Mouse (Mus musculus): Measurements from ENCODE around the gene Tmem87a. TPM values are rescaled to one million over a fixed set of nuclear protein-coding genes. Genes with fewer than 3 reads are reported as not detected.

Tmem87a gene
- polyA plus RNA-seq, 1 experiment from 2014 or later = 4.7 TPM

GRCm38 (mm10) chr2:120411096-120411628, 7.2 kb upstream of the Tmem87a start:
- H3K9me3 ChIP-seq (ENCODE audit: control insufficient read depth, low read length) = no peaks in the 10 kb centered on the region
- H3K27me3 ChIP-seq (ENCODE audit: control insufficient read depth, insufficient read depth, low read length) = no peaks in the 10 kb centered on the region
- DNase-seq (ENCODE audit: low spot score) (no peak), ATAC-seq (ENCODE audit: insufficient read depth, low FRiP score, low TSS enrichment) (no peak)
- no peak overlapping the region for H3K4me3 ChIP-seq (ENCODE audit: low read depth, low read length)
- H3K4me2 ChIP-seq (ENCODE audit: low read depth) = no peak overlapping the region
- WGBS = 87% methylated on average over 3 of the region's 3 CpGs
- no peaks in the 10 kb centered on the region for H3K4me1 ChIP-seq (ENCODE audit: control insufficient read depth, insufficient read depth, low read length)
- H3K27ac ChIP-seq (ENCODE audit: low read depth, low read length) = no peak overlapping the region
- no peaks in the 10 kb centered on the region for H3K36me3 ChIP-seq (ENCODE audit: control insufficient read depth, insufficient read depth, low read length)
- H3K9ac ChIP-seq (ENCODE audit: low read length) = no peak overlapping the region

DNA sequence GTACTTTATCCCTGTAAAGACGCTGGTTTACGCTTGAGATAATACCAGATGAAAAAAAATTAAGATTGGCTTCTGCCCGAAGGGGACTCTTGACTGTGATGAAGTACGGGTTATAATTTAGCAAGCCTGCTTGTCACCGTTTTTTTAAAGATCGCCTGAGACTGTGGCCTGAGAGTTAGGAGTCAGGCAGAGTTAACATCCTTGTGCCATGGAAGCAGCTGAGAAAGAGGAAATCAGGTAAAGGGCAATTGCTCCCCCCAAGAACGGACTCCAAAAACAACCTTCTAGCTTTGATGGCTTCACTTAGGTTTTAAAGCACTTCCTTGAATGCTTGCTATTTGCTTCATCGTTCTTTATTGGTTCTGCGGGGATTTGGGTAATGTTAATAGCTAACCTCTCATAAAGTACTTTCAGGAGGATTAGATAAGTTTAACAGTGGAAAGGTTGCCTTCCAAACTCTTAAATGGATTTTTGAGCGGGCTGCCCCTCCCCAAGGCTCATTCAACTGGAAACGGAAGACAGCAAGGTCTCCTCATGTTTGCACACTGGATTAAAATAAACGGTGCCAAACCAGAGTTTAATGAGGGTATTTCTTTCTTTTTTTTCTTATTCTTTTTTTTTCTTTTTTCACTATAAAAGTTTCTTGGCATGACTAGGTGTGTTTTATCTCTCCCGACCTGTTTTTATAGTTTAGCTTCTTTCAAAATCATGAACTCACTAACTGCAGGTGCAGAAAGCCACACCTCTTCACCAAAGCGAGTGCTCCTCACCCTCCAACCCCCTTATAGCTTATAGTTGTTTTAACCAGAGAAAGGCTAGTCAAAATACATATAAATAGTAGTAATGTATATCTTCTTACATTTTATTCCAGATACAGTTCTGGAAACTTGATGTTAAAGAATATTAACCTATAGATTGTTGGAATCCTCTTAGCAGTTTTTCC, 1.2 kb upstream of the Tmem87a start:
- Histone ChIP-seq H3K9me3 (ENCODE audit: control insufficient read depth, low read length) (no peaks in the 10 kb centered on the region), H3K4me3 (ENCODE audit: low read depth, low read length) (peak overlapping the region; percentile 48), H3K27me3 (ENCODE audit: control insufficient read depth, insufficient read depth, low read length) (no peaks in the 10 kb centered on the region), H3K4me2 (ENCODE audit: low read depth) (peak overlapping the region; percentile 80), H3K9ac (ENCODE audit: low read length) (peak overlapping the region; percentile 81), H3K4me1 (ENCODE audit: control insufficient read depth, insufficient read depth, low read length) (no peaks in the 10 kb centered on the region), H3K36me3 (ENCODE audit: control insufficient read depth, insufficient read depth, low read length) (no peaks in the 10 kb centered on the region), H3K27ac (ENCODE audit: low read depth, low read length) (peak overlapping the region; percentile 86; the same call in 1 of the 2 replicates)
- DNase-seq (ENCODE audit: low spot score) = no peak
- no peak for ATAC-seq (ENCODE audit: insufficient read depth, low FRiP score, low TSS enrichment)
- WGBS = 34% methylated on average over 14 of the region's 14 CpGs

GRCm38 (mm10) chr2:120403653-120403985, 294 bp downstream of the Tmem87a start, which contains the start of gene Ganc:
Gene Ganc, plus strand, starts transcription at chr2:120403896.
- H3K4me2 ChIP-seq (ENCODE audit: low read depth) = peak within 1 kb of the TSS; percentile 80
- H3K36me3 ChIP-seq (ENCODE audit: control insufficient read depth, insufficient read depth, low read length) = no peaks in the 10 kb centered on the region
- no peaks in the 10 kb centered on the region for H3K9me3 ChIP-seq (ENCODE audit: control insufficient read depth, low read length)
- peak within 1 kb of the TSS; percentile 48 for H3K4me3 ChIP-seq (ENCODE audit: low read depth, low read length)
- H3K9ac ChIP-seq (ENCODE audit: low read length) = peak within 1 kb of the TSS; percentile 81
- no peak for DNase-seq (ENCODE audit: low spot score)
- WGBS = under 1% methylated on average over 17 of the region's 17 CpGs
- H3K27me3 ChIP-seq (ENCODE audit: control insufficient read depth, insufficient read depth, low read length) = no peaks in the 10 kb centered on the region
- H3K27ac ChIP-seq (ENCODE audit: low read depth, low read length) = peak within 1 kb of the TSS; percentile 86
- peak; percentile 73 for ATAC-seq (ENCODE audit: insufficient read depth, low FRiP score, low TSS enrichment)
- no peaks in the 10 kb centered on the region for H3K4me1 ChIP-seq (ENCODE audit: control insufficient read depth, insufficient read depth, low read length)

DNA sequence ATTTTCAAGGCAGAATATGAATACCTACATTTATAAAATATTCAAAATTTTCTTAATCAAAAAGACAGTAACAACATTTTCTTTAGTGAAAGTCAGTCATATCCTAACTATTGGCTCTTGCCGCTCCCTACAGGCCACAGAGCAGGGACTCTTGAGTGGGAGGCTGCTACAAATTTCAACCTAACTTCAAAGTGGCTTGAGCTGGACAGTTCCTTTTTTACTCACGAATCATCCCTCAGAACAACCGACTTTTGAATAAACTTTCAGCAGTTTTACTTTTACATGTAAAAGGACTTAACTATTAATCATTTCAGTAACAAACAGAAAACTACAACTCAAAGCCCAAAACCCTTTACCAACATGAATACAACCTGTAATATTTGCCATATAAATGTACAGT, 1.1 kb downstream of the Tmem87a start:
- H3K4me2 ChIP-seq (ENCODE audit: low read depth) = peak overlapping the region; percentile 53
- DNase-seq (ENCODE audit: low spot score) (no peak), ATAC-seq (ENCODE audit: insufficient read depth, low FRiP score, low TSS enrichment) (no peak)
- H3K36me3 ChIP-seq (ENCODE audit: control insufficient read depth, insufficient read depth, low read length) = peaks cover 2% of the 10 kb centered on the region; the same call in 1 of the 2 replicates
- no peak overlapping the region for H3K27ac ChIP-seq (ENCODE audit: low read depth, low read length)
- no peak overlapping the region for H3K9ac ChIP-seq (ENCODE audit: low read length)
- H3K27me3 ChIP-seq (ENCODE audit: control insufficient read depth, insufficient read depth, low read length) = no peaks in the 10 kb centered on the region
- H3K9me3 ChIP-seq (ENCODE audit: control insufficient read depth, low read length) = no peaks in the 10 kb centered on the region
- 61% methylated on average over 3 of the region's 3 CpGs for whole genome bisulfite sequencing
- no peaks in the 10 kb centered on the region for H3K4me1 ChIP-seq (ENCODE audit: control insufficient read depth, insufficient read depth, low read length)
- peak overlapping the region; percentile 48; the same call in 1 of the 2 replicates for H3K4me3 ChIP-seq (ENCODE audit: low read depth, low read length)

GRCm38 (mm10) chr2:120397951-120398350, 6.0 kb downstream of the Tmem87a start:
- DNase-seq (ENCODE audit: low spot score) = no peak
- no peaks in the 10 kb centered on the region for H3K9me3 ChIP-seq (ENCODE audit: control insufficient read depth, low read length)
- ATAC-seq (ENCODE audit: insufficient read depth, low FRiP score, low TSS enrichment) = no peak
- no peak overlapping the region for H3K4me2 ChIP-seq (ENCODE audit: low read depth)
- H3K4me3 ChIP-seq (ENCODE audit: low read depth, low read length) = no peak overlapping the region
- no peak overlapping the region for H3K27ac ChIP-seq (ENCODE audit: low read depth, low read length)
- 100% methylated on average over 1 of the region's 1 CpGs for WGBS
- H3K27me3 ChIP-seq (ENCODE audit: control insufficient read depth, insufficient read depth, low read length) = no peaks in the 10 kb centered on the region
- H3K36me3 ChIP-seq (ENCODE audit: control insufficient read depth, insufficient read depth, low read length) = peaks cover 6% of the 10 kb centered on the region; the same call in 1 of the 2 replicates
- no peaks in the 10 kb centered on the region for H3K4me1 ChIP-seq (ENCODE audit: control insufficient read depth, insufficient read depth, low read length)
- H3K9ac ChIP-seq (ENCODE audit: low read length) = no peak overlapping the region

- H3K9me3 ChIP-seq (ENCODE audit: control insufficient read depth, low read length) = no peaks in the 10 kb centered on the region
- no peak overlapping the region for H3K27ac ChIP-seq (ENCODE audit: low read depth, low read length)
- no peak overlapping the region for H3K4me2 ChIP-seq (ENCODE audit: low read depth)
- no peak for ATAC-seq (ENCODE audit: insufficient read depth, low FRiP score, low TSS enrichment)
- H3K4me3 ChIP-seq (ENCODE audit: low read depth, low read length) = no peak overlapping the region
- H3K4me1 ChIP-seq (ENCODE audit: control insufficient read depth, insufficient read depth, low read length) = no peaks in the 10 kb centered on the region
- DNase-seq (ENCODE audit: low spot score) = no peak
- H3K36me3 ChIP-seq (ENCODE audit: control insufficient read depth, insufficient read depth, low read length) = peaks cover 8% of the 10 kb centered on the region; the same call in 1 of the 2 replicates
- H3K9ac ChIP-seq (ENCODE audit: low read length) = no peak overlapping the region
- H3K27me3 ChIP-seq (ENCODE audit: control insufficient read depth, insufficient read depth, low read length) = no peaks in the 10 kb centered on the region
These were observed 11.5 kb downstream of the Tmem87a start for GRCm38 (mm10) chr2:120392406-120392805.

- ATAC-seq (ENCODE audit: insufficient read depth, low FRiP score, low TSS enrichment) (no peak), DNase-seq (ENCODE audit: low spot score) (no peak)
- H3K4me2 ChIP-seq (ENCODE audit: low read depth) = no peak overlapping the region
- H3K27ac ChIP-seq (ENCODE audit: low read depth, low read length) = no peak overlapping the region
- WGBS = 90% methylated on average over 1 of the region's 1 CpGs
- H3K9me3 ChIP-seq (ENCODE audit: control insufficient read depth, low read length) = no peaks in the 10 kb centered on the region
- peaks cover 7% of the 10 kb centered on the region; the same call in 1 of the 2 replicates for H3K36me3 ChIP-seq (ENCODE audit: control insufficient read depth, insufficient read depth, low read length)
- H3K27me3 ChIP-seq (ENCODE audit: control insufficient read depth, insufficient read depth, low read length) = no peaks in the 10 kb centered on the region
- H3K4me1 ChIP-seq (ENCODE audit: control insufficient read depth, insufficient read depth, low read length) = no peaks in the 10 kb centered on the region
- no peak overlapping the region for H3K9ac ChIP-seq (ENCODE audit: low read length)
- no peak overlapping the region for H3K4me3 ChIP-seq (ENCODE audit: low read depth, low read length)
These were observed 13.0 kb downstream of the Tmem87a start for GRCm38 (mm10) chr2:120390934-120391333.

- DNase-seq (ENCODE audit: low spot score) = no peak
- Histone ChIP-seq H3K4me3 (ENCODE audit: low read depth, low read length) (no peak overlapping the region), H3K4me1 (ENCODE audit: control insufficient read depth, insufficient read depth, low read length) (no peaks in the 10 kb centered on the region), H3K36me3 (ENCODE audit: control insufficient read depth, insufficient read depth, low read length) (peaks cover 6% of the 10 kb centered on the region; the same call in 1 of the 2 replicates), H3K27me3 (ENCODE audit: control insufficient read depth, insufficient read depth, low read length) (no peaks in the 10 kb centered on the region), H3K4me2 (ENCODE audit: low read depth) (no peak overlapping the region), H3K9me3 (ENCODE audit: control insufficient read depth, low read length) (no peaks in the 10 kb centered on the region), H3K27ac (ENCODE audit: low read depth, low read length) (no peak overlapping the region), H3K9ac (ENCODE audit: low read length) (no peak overlapping the region)
- WGBS = 93% methylated on average over 3 of the region's 3 CpGs
- no peak for ATAC-seq (ENCODE audit: insufficient read depth, low FRiP score, low TSS enrichment)
These were observed 14.5 kb downstream of the Tmem87a start for GRCm38 (mm10) chr2:120389376-120389775.

Data from neural tube, embryonic 11.5 days (tissue).